Mouse (Mus musculus) C2C12 (cell line): ENCODE measurements around the gene Wfikkn1. TPM values are rescaled to one million over a fixed set of nuclear protein-coding genes. Genes with fewer than 3 reads are reported as not detected.
"Not testable (repeated sequence)": the region's sequence is repeated elsewhere in the genome, so short reads cannot be mapped to it uniquely, and the experiment has no call there.

Experiments used
- H3K27me3 ChIP-seq: one replicate; pipeline ENCODE4 v1.6.1; 2011; ENCODE audit not compliant: control insufficient read depth, insufficient read depth, insufficient read length
- H3K36me3 ChIP-seq: one replicate; pipeline ENCODE4 v1.6.1; 2011; ENCODE audit not compliant: control insufficient read depth, insufficient read depth
- H3K4me3 ChIP-seq: one replicate; pipeline ENCODE4 v1.5.1; 2011; ENCODE audit warnings: mild to moderate bottlenecking, control low read depth; ENCODE audit not compliant: poor library complexity, insufficient read depth, severe bottlenecking
- H3K79me2 ChIP-seq: one replicate; pipeline ENCODE4 v1.6.1; 2011; ENCODE audit not compliant: control insufficient read depth, insufficient read depth
- H3K79me3 ChIP-seq: one replicate; pipeline ENCODE4 v1.6.1; 2011; ENCODE audit warnings: low read depth, control low read depth
- H3ac ChIP-seq: one replicate; pipeline ENCODE3; 2011; ENCODE audit warnings: low read depth; ENCODE audit not compliant: control insufficient read depth, insufficient read length
- CEBPB ChIP-seq: IDR thresholded peaks from one replicate; pipeline ENCODE4 v1.6.1; 2011; ENCODE audit warnings: low read depth, mild to moderate bottlenecking, control low read depth, moderate library complexity
- CTCF ChIP-seq: IDR thresholded peaks from one replicate; pipeline ENCODE4 v1.5.1; 2011; ENCODE audit not compliant: control insufficient read depth, insufficient read depth, insufficient read length
- FOSL1 ChIP-seq: IDR thresholded peaks from one replicate; pipeline ENCODE4 v1.8.0; 2011; ENCODE audit warnings: mild to moderate bottlenecking, low read length; ENCODE audit not compliant: poor library complexity, insufficient read depth, severe bottlenecking
- MAX ChIP-seq: IDR thresholded peaks from one replicate; pipeline ENCODE4 v1.6.1; 2011; ENCODE audit warnings: mild to moderate bottlenecking, control low read depth
- MYOD1 ChIP-seq: IDR thresholded peaks from one replicate; pipeline ENCODE4 v1.6.1; 2011; ENCODE audit warnings: low read depth; ENCODE audit not compliant: control insufficient read depth, insufficient read length
- MYOG ChIP-seq: IDR thresholded peaks from one replicate; pipeline ENCODE4 v1.6.1; 2011; ENCODE audit not compliant: control insufficient read depth, insufficient read length; ENCODE audit errors: extremely low read depth
- USF1 ChIP-seq: IDR thresholded peaks from one replicate; pipeline ENCODE4 v1.6.1; 2011; ENCODE audit warnings: low read depth, mild to moderate bottlenecking, control low read depth, moderate library complexity
- polyA plus RNA-seq: library from polyadenylated mRNA; unstranded; fragments of >200 nt; fragmentation: generic; extraction: Trizol; gene quantifications from one replicate; pipeline ENCODE4 v1.2.1, GENCODE M21; 2012; ENCODE audit warnings: missing spikeins

Wfikkn1 gene
- polyA plus RNA-seq, 1 experiment, result 0.34 TPM

- no peaks in the 10 kb centered on the region for H3K27me3 ChIP-seq
- no peak overlapping the region for H3K4me3 ChIP-seq
- H3K79me2 ChIP-seq, result peaks cover 8% of the 10 kb centered on the region
- no peaks in the 10 kb centered on the region for H3K79me3 ChIP-seq
- H3ac ChIP-seq, result no peak overlapping the region
- H3K36me3 ChIP-seq, result peaks cover 4% of the 10 kb centered on the region
- TF ChIP-seq MAX (no peak), CTCF (no peak), MYOG (no peak)
Observed at GRCm38 (mm10) chr17:25873405-25874147, 7.1 kb downstream of the Wfikkn1 start.

- no peak overlapping the region for H3ac ChIP-seq
- no peaks in the 10 kb centered on the region for H3K79me3 ChIP-seq
- H3K27me3 ChIP-seq, result no peaks in the 10 kb centered on the region
- H3K79me2 ChIP-seq, result peaks cover 14% of the 10 kb centered on the region
- no peak overlapping the region for H3K4me3 ChIP-seq
- TF ChIP-seq USF1 (no peak), CTCF (no peak), MYOD1 (no peak), FOSL1 (no peak), MAX (no peak)
- H3K36me3 ChIP-seq, result no peaks in the 10 kb centered on the region
Observed at GRCm38 (mm10) chr17:25872676-25873075, 8.0 kb downstream of the Wfikkn1 start.

- H3K27me3 ChIP-seq, H3K36me3 ChIP-seq: not testable (repeated sequence)
Observed at GRCm38 (mm10) chr17:25871566-25871965, 9.1 kb downstream of the Wfikkn1 start.

GRCm38 (mm10) chr17:25869954-25870353 is 10.7 kb downstream of the Wfikkn1 start:
- Histone ChIP-seq H3ac (no peak overlapping the region), H3K79me2 (peaks cover 9% of the 10 kb centered on the region), H3K27me3 (no peaks in the 10 kb centered on the region), H3K36me3 (no peaks in the 10 kb centered on the region), H3K79me3 (no peaks in the 10 kb centered on the region), H3K4me3 (no peak overlapping the region)
- TF ChIP-seq MYOD1 (no peak), MYOG (no peak), FOSL1 (no peak), USF1 (no peak), CTCF (no peak), MAX (no peak), CEBPB (no peak)

More at GRCm38 (mm10) chr17:25871566-25871965, 9.1 kb downstream of the Wfikkn1 start:
- H3K4me3 ChIP-seq, H3ac ChIP-seq, H3K79me3 ChIP-seq: not testable (repeated sequence)
- peaks cover 16% of the 10 kb centered on the region for H3K79me2 ChIP-seq

GRCm38 (mm10) chr17:25869498-25869897 is 11.2 kb downstream of the Wfikkn1 start:
- TF ChIP-seq MAX, result no peak
- no peak for TF ChIP-seq CTCF
- TF ChIP-seq MYOG, result no peak
- no peak for TF ChIP-seq CEBPB
- no peak for TF ChIP-seq USF1
- TF ChIP-seq FOSL1, result no peak
- no peak for TF ChIP-seq MYOD1
- no peaks in the 10 kb centered on the region for H3K36me3 ChIP-seq
- H3K27me3 ChIP-seq, result no peaks in the 10 kb centered on the region
- H3K4me3 ChIP-seq, result no peak overlapping the region
- H3K79me2 ChIP-seq, result peaks cover 9% of the 10 kb centered on the region
- no peaks in the 10 kb centered on the region for H3K79me3 ChIP-seq
- H3ac ChIP-seq, result no peak overlapping the region

GRCm38 (mm10) chr17:25868601-25869191 is 12.0 kb downstream of the Wfikkn1 start, which contains the start of gene Mcrip2:
Gene Mcrip2 (minus strand): TSS chr17:25868764.
- Histone ChIP-seq H3K27me3 (no peaks in the 10 kb centered on the region), H3ac (peak within 1 kb of the TSS; percentile 75), H3K79me3 (no peaks in the 10 kb centered on the region), H3K36me3 (no peaks in the 10 kb centered on the region), H3K4me3 (peak within 1 kb of the TSS; percentile 45), H3K79me2 (peaks cover 9% of the 10 kb centered on the region)
- TF ChIP-seq USF1 (no peak), FOSL1 (no peak), CEBPB (no peak), MYOG (no peak), MYOD1 (no peak), MAX (no peak), CTCF (no peak)
